Mouse (Mus musculus) lung, postnatal 0 days (tissue): ENCODE measurements around the gene Gak.

Experiments
- CTCF ChIP-seq: IDR thresholded peaks from 2 replicates; pipeline ENCODE4 v1.5.1; 2016; ENCODE audit warnings: antibody characterized with exemption, mild to moderate bottlenecking
- EP300 ChIP-seq: IDR thresholded peaks from 2 replicates; pipeline ENCODE4 v1.6.1; 2016; ENCODE audit warnings: antibody characterized with exemption, mild to moderate bottlenecking, control low read depth

- TF ChIP-seq CTCF (no peak), EP300 (no peak)
Observed at GRCm38 (mm10) chr5:108647311-108647710, 17.8 kb upstream of the Gak start.
